Mouse (Mus musculus): ENCODE measurements around the gene Il15ra. TPM values are rescaled to one million over a fixed set of nuclear protein-coding genes. Genes with fewer than 3 reads are reported as not detected.

Gene Il15ra
- polyA plus RNA-seq, 1 experiment from 2014 or later, result 8.8 TPM

- H3K4me1 ChIP-seq (ENCODE audit: control insufficient read depth, low read depth, low read length), result no peaks in the 10 kb centered on the region; the same call in none of the 2 replicates
- peak overlapping the region; percentile 37; the same call in 1 of the 2 replicates for H3K27ac ChIP-seq (ENCODE audit: low read length)
Observed at GRCm38 (mm10) chr2:11718573-11718972, 13.5 kb downstream of the Il15ra start.

GRCm38 (mm10) chr2:11722564-11722963 is 17.5 kb downstream of the Il15ra start:
- Histone ChIP-seq H3K4me3 (ENCODE audit: low read depth, low read length) (no peak overlapping the region), H3K27ac (ENCODE audit: low read length) (no peak overlapping the region), H3K9ac (ENCODE audit: low read depth, low read length) (no peak overlapping the region), H3K4me2 (ENCODE audit: low read depth, low read length) (no peak overlapping the region), H3K4me1 (ENCODE audit: control insufficient read depth, low read depth, low read length) (no peaks in the 10 kb centered on the region; the same call in none of the 2 replicates), H3K27me3 (ENCODE audit: control insufficient read depth, insufficient read depth, low read depth, low read length) (no peaks in the 10 kb centered on the region), H3K36me3 (ENCODE audit: control insufficient read depth, insufficient read depth) (no peaks in the 10 kb centered on the region), H3K9me3 (replicated peaks; ENCODE audit: control insufficient read depth, low read length) (no peaks in the 10 kb centered on the region)
- ATAC-seq (ENCODE audit: low read depth), result no peak
- 63% methylated on average over 9 of the region's 9 CpGs for WGBS (ENCODE audit: insufficient replicate concordance)

More at GRCm38 (mm10) chr2:11718573-11718972, 13.5 kb downstream of the Il15ra start:
- no peaks in the 10 kb centered on the region for H3K36me3 ChIP-seq (ENCODE audit: control insufficient read depth, insufficient read depth)
- peak; percentile 76 for ATAC-seq (ENCODE audit: low read depth)
- no peak overlapping the region for H3K4me3 ChIP-seq (ENCODE audit: low read depth, low read length)
- WGBS (ENCODE audit: insufficient replicate concordance), result 60% methylated on average over 2 of the region's 2 CpGs
- H3K9ac ChIP-seq (ENCODE audit: low read depth, low read length), result no peak overlapping the region
- H3K9me3 ChIP-seq (replicated peaks; ENCODE audit: control insufficient read depth, low read length), result no peaks in the 10 kb centered on the region
- no peaks in the 10 kb centered on the region for H3K27me3 ChIP-seq (ENCODE audit: control insufficient read depth, insufficient read depth, low read depth, low read length)
- H3K4me2 ChIP-seq (ENCODE audit: low read depth, low read length), result no peak overlapping the region

- no peak for ATAC-seq (ENCODE audit: low read depth)
Observed at GRCm38 (mm10) chr2:11727574-11727973, 22.5 kb downstream of the Il15ra start.

GRCm38 (mm10) chr2:11729091-11729490 is 24.0 kb downstream of the Il15ra start:
- no peaks in the 10 kb centered on the region for H3K4me1 ChIP-seq (ENCODE audit: control insufficient read depth, low read depth, low read length)
- H3K9ac ChIP-seq (ENCODE audit: low read depth, low read length), result no peak overlapping the region
- no peaks in the 10 kb centered on the region for H3K27me3 ChIP-seq (ENCODE audit: control insufficient read depth, insufficient read depth, low read depth, low read length)
- WGBS (ENCODE audit: insufficient replicate concordance), result 54% methylated on average over 3 of the region's 3 CpGs
- H3K9me3 ChIP-seq (replicated peaks; ENCODE audit: control insufficient read depth, low read length), result no peaks in the 10 kb centered on the region
- H3K4me2 ChIP-seq (ENCODE audit: low read depth, low read length), result no peak overlapping the region
- no peak overlapping the region for H3K27ac ChIP-seq (ENCODE audit: low read length)
- no peak for ATAC-seq (ENCODE audit: low read depth)
- no peak overlapping the region for H3K4me3 ChIP-seq (ENCODE audit: low read depth, low read length)
- no peaks in the 10 kb centered on the region for H3K36me3 ChIP-seq (ENCODE audit: control insufficient read depth, insufficient read depth)

More at GRCm38 (mm10) chr2:11727574-11727973, 22.5 kb downstream of the Il15ra start:
- no peak overlapping the region for H3K4me2 ChIP-seq (ENCODE audit: low read depth, low read length)
- H3K9ac ChIP-seq (ENCODE audit: low read depth, low read length), result no peak overlapping the region
- 76% methylated on average over 5 of the region's 5 CpGs for WGBS (ENCODE audit: insufficient replicate concordance)
- no peak overlapping the region for H3K4me3 ChIP-seq (ENCODE audit: low read depth, low read length)
- H3K27ac ChIP-seq (ENCODE audit: low read length), result no peak overlapping the region
- no peaks in the 10 kb centered on the region for H3K4me1 ChIP-seq (ENCODE audit: control insufficient read depth, low read depth, low read length)
- H3K9me3 ChIP-seq (replicated peaks; ENCODE audit: control insufficient read depth, low read length), result no peaks in the 10 kb centered on the region
- H3K27me3 ChIP-seq (ENCODE audit: control insufficient read depth, insufficient read depth, low read depth, low read length), result no peaks in the 10 kb centered on the region
- H3K36me3 ChIP-seq (ENCODE audit: control insufficient read depth, insufficient read depth), result no peaks in the 10 kb centered on the region

- Histone ChIP-seq H3K36me3 (ENCODE audit: control insufficient read depth, insufficient read depth) (no peaks in the 10 kb centered on the region), H3K9ac (ENCODE audit: low read depth, low read length) (no peak overlapping the region), H3K9me3 (replicated peaks; ENCODE audit: control insufficient read depth, low read length) (no peaks in the 10 kb centered on the region), H3K27me3 (ENCODE audit: control insufficient read depth, insufficient read depth, low read depth, low read length) (no peaks in the 10 kb centered on the region), H3K4me2 (ENCODE audit: low read depth, low read length) (no peak overlapping the region), H3K4me1 (ENCODE audit: control insufficient read depth, low read depth, low read length) (no peaks in the 10 kb centered on the region), H3K27ac (ENCODE audit: low read length) (no peak overlapping the region), H3K4me3 (ENCODE audit: low read depth, low read length) (no peak overlapping the region)
- ATAC-seq (ENCODE audit: low read depth), result no peak
- 57% methylated on average over 5 of the region's 5 CpGs for WGBS (ENCODE audit: insufficient replicate concordance)
Observed at GRCm38 (mm10) chr2:11732978-11733377, 27.9 kb downstream of the Il15ra start.

GRCm38 (mm10) chr2:11735853-11736252 is 30.8 kb downstream of the Il15ra start:
- H3K27me3 ChIP-seq (ENCODE audit: control insufficient read depth, insufficient read depth, low read depth, low read length), result no peaks in the 10 kb centered on the region
- no peaks in the 10 kb centered on the region for H3K9me3 ChIP-seq (replicated peaks; ENCODE audit: control insufficient read depth, low read length)
- H3K36me3 ChIP-seq (ENCODE audit: control insufficient read depth, insufficient read depth), result 0 out of 2 replicates have a peak, but pooled peaks cover 1% of the 10 kb centered on the region
- H3K4me2 ChIP-seq (ENCODE audit: low read depth, low read length), result no peak overlapping the region
- ATAC-seq (ENCODE audit: low read depth), result no peak
- WGBS (ENCODE audit: insufficient replicate concordance), result 60% methylated on average over 6 of the region's 6 CpGs
- H3K4me1 ChIP-seq (ENCODE audit: control insufficient read depth, low read depth, low read length), result no peaks in the 10 kb centered on the region
- no peak overlapping the region for H3K27ac ChIP-seq (ENCODE audit: low read length)
- no peak overlapping the region for H3K4me3 ChIP-seq (ENCODE audit: low read depth, low read length)
- no peak overlapping the region for H3K9ac ChIP-seq (ENCODE audit: low read depth, low read length)

GRCm38 (mm10) chr2:11738794-11739193 is 33.7 kb downstream of the Il15ra start:
- ATAC-seq (ENCODE audit: low read depth), result no peak
- no peak overlapping the region for H3K27ac ChIP-seq (ENCODE audit: low read length)
- 71% methylated on average over 3 of the region's 3 CpGs for WGBS (ENCODE audit: insufficient replicate concordance)
- H3K4me2 ChIP-seq (ENCODE audit: low read depth, low read length), result no peak overlapping the region
- no peaks in the 10 kb centered on the region for H3K9me3 ChIP-seq (replicated peaks; ENCODE audit: control insufficient read depth, low read length)
- no peaks in the 10 kb centered on the region for H3K27me3 ChIP-seq (ENCODE audit: control insufficient read depth, insufficient read depth, low read depth, low read length)
- no peak overlapping the region for H3K9ac ChIP-seq (ENCODE audit: low read depth, low read length)
- H3K4me1 ChIP-seq (ENCODE audit: control insufficient read depth, low read depth, low read length), result no peaks in the 10 kb centered on the region
- no peak overlapping the region for H3K4me3 ChIP-seq (ENCODE audit: low read depth, low read length)
- H3K36me3 ChIP-seq (ENCODE audit: control insufficient read depth, insufficient read depth), result peaks cover 4% of the 10 kb centered on the region; the same call in 1 of the 2 replicates

- Histone ChIP-seq H3K36me3 (ENCODE audit: control insufficient read depth, insufficient read depth) (peaks cover 4% of the 10 kb centered on the region; the same call in 1 of the 2 replicates), H3K27me3 (ENCODE audit: control insufficient read depth, insufficient read depth, low read depth, low read length) (no peaks in the 10 kb centered on the region)
Observed at GRCm38 (mm10) chr2:11739516-11740051, 34.5 kb downstream of the Il15ra start.

GRCm38 (mm10) chr2:11762541-11762940 is 57.5 kb downstream of the Il15ra start:
- H3K4me1 ChIP-seq (ENCODE audit: control insufficient read depth, low read depth, low read length), result no peaks in the 10 kb centered on the region
- ATAC-seq (ENCODE audit: low read depth), result no peak

More at GRCm38 (mm10) chr2:11739516-11740051, 34.5 kb downstream of the Il15ra start:
- Histone ChIP-seq H3K27ac (ENCODE audit: low read length) (no peak overlapping the region), H3K4me3 (ENCODE audit: low read depth, low read length) (no peak overlapping the region), H3K9ac (ENCODE audit: low read depth, low read length) (no peak overlapping the region), H3K4me2 (ENCODE audit: low read depth, low read length) (no peak overlapping the region), H3K4me1 (ENCODE audit: control insufficient read depth, low read depth, low read length) (no peaks in the 10 kb centered on the region), H3K9me3 (replicated peaks; ENCODE audit: control insufficient read depth, low read length) (no peaks in the 10 kb centered on the region)
- 0 out of 2 replicates have a peak, but pooled peaks have one; percentile 37 for ATAC-seq (ENCODE audit: low read depth)
- 67% methylated on average over 4 of the region's 4 CpGs for WGBS (ENCODE audit: insufficient replicate concordance)

More at GRCm38 (mm10) chr2:11762541-11762940, 57.5 kb downstream of the Il15ra start:
- H3K36me3 ChIP-seq (ENCODE audit: control insufficient read depth, insufficient read depth), result peaks cover 14% of the 10 kb centered on the region
- H3K27ac ChIP-seq (ENCODE audit: low read length), result no peak overlapping the region
- no peak overlapping the region for H3K4me2 ChIP-seq (ENCODE audit: low read depth, low read length)
- no peaks in the 10 kb centered on the region for H3K27me3 ChIP-seq (ENCODE audit: control insufficient read depth, insufficient read depth, low read depth, low read length)
- no peak overlapping the region for H3K9ac ChIP-seq (ENCODE audit: low read depth, low read length)
- H3K9me3 ChIP-seq (replicated peaks; ENCODE audit: control insufficient read depth, low read length), result no peaks in the 10 kb centered on the region
- H3K4me3 ChIP-seq (ENCODE audit: low read depth, low read length), result no peak overlapping the region
- WGBS (ENCODE audit: insufficient replicate concordance), result 81% methylated on average over 4 of the region's 4 CpGs

All from liver, embryonic 16.5 days (tissue).